Mouse (Mus musculus) E14TG2a.4 (cell line): ENCODE results near the gene Pja2.
"Not testable (repeated sequence)": the region's sequence is repeated elsewhere in the genome, so short reads cannot be mapped to it uniquely, and the experiment has no call there.

Source experiments
- H3K27me3 ChIP-seq: 2 replicates; pipeline ENCODE4 v1.6.1; 2014; ENCODE audit warnings: low read length, control low read depth; ENCODE audit not compliant: insufficient read depth
- H3K36me3 ChIP-seq: 2 replicates; pipeline ENCODE4 v1.6.1; 2014; ENCODE audit warnings: low read length, control low read depth; ENCODE audit not compliant: insufficient read depth
- H3K4me1 ChIP-seq: replicated peaks from 2 replicates; pipeline ENCODE4 v1.6.1; 2014; ENCODE audit warnings: low read depth, low read length, control low read depth
- H3K4me3 ChIP-seq: replicated peaks from 2 replicates; pipeline ENCODE4 v1.5.1; 2014; ENCODE audit warnings: mild to moderate bottlenecking, low read length
- H3K9me3 ChIP-seq: 2 replicates; pipeline ENCODE4 v1.6.1; 2014; ENCODE audit warnings: low read length, control low read depth
- CTCF ChIP-seq: conservative IDR thresholded peaks from 2 replicates; pipeline ENCODE4 v1.5.1; 2014; ENCODE audit warnings: low read length
- NANOG ChIP-seq: IDR thresholded peaks from 2 replicates; pipeline ENCODE4 v1.6.1; 2014; ENCODE audit warnings: borderline replicate concordance, low read length, mixed read lengths
- POU5F1 ChIP-seq: IDR thresholded peaks from 2 replicates; pipeline ENCODE4 v1.6.1; 2014; ENCODE audit warnings: low read length, borderline replicate concordance

Pja2 gene

DNA sequence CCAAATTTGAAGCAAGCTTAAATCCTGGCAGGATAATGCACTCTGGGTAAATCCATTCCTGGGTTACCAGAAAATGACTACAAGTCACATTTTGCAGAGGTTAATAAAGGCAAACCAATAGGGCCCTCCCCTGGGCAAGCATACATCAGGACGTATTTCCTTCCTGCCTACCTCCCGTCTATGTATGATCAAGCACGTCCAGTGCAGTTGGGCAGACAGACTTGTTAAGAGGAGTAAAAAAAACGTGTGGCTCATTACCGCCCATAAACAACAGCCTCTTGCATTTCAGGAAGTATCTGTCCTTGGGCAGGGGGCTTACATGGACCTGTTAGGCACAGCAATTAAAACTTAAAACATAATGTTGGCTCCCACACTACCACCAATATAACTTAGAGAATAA lies 8.0 kb upstream of the Pja2 start:
- Histone ChIP-seq H3K4me1 (no peaks in the 10 kb centered on the region), H3K27me3 (0 out of 2 replicates have a peak, but pooled peaks cover 3% of the 10 kb centered on the region), H3K9me3 (no peaks in the 10 kb centered on the region), H3K36me3 (no peaks in the 10 kb centered on the region), H3K4me3 (no peak overlapping the region)
- TF ChIP-seq NANOG: no peak
- no peak for TF ChIP-seq POU5F1
- no peak for TF ChIP-seq CTCF

DNA sequence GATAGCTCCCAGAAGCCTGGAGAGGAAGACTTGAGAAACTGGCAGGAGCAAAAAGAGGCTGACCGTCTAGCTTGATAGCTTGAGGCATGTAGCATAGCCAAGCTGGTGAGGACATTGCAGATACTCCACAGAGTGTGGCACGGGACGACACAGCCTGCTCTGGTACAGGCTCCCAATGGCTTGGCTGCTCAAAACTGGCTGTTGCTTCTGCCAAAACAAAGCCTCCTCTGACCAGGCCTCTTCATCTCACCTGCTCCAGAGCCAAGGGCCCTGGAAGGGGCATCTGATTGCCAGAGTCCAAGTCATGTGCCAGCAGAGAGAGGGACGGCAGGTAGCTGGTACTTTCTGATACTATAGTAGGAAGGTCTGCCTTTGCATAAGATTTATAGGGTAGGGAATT lies 5.5 kb upstream of the Pja2 start:
- Histone ChIP-seq H3K27me3 (0 out of 2 replicates have a peak, but pooled peaks cover 3% of the 10 kb centered on the region), H3K4me3 (no peak overlapping the region), H3K36me3 (no peaks in the 10 kb centered on the region), H3K4me1 (peaks cover 6% of the 10 kb centered on the region; the same call in 1 of the 2 replicates), H3K9me3 (no peaks in the 10 kb centered on the region)
- no peak for TF ChIP-seq POU5F1
- TF ChIP-seq CTCF: no peak
- TF ChIP-seq NANOG: no peak

DNA sequence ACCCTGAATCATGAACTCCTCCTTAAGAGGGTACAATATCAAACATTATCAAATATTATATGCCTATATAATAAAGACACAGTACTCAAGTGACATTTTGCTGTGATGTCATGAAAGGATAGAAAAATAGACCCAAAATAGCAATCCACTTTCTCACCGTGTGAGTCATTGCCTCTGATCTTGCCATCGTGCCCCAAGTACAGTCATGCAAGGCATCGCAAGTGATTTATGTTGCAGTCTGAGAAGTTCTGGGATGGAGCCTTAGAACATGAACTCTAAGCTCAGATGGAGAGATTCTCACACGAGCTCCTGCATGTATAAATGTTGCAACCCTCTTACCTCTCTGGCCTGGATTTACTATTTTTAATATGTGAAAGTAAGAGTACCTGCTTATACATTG lies 2.2 kb upstream of the Pja2 start:
- no peaks in the 10 kb centered on the region for H3K36me3 ChIP-seq
- no peak overlapping the region for H3K4me3 ChIP-seq
- TF ChIP-seq CTCF (no peak), POU5F1 (no peak), NANOG (no peak)

DNA sequence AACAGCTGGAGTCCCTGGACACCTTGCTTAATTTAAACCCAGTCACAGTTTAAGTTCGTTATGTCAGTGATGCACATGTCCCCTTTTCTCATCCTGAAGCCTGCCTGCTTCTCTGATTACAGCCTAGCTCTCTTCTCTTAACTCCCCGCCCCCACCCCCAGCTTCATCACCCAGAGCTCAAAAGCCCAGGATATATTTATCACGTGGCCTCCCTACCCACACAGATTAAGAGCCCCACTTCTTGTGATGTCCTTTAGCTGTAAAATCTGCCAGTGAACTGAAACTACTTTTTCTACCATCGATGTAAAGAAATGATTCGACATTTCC lies 1.0 kb upstream of the Pja2 start:
- Histone ChIP-seq H3K36me3 (no peaks in the 10 kb centered on the region), H3K4me3 (peak overlapping the region; percentile 94), H3K27me3 (0 out of 2 replicates have a peak, but pooled peaks cover 3% of the 10 kb centered on the region), H3K9me3 (no peaks in the 10 kb centered on the region), H3K4me1 (peaks cover 11% of the 10 kb centered on the region; the same call in 1 of the 2 replicates)
- no peak for TF ChIP-seq CTCF
- no peak for TF ChIP-seq NANOG
- no peak for TF ChIP-seq POU5F1

More for the DNA sequence above, 2.2 kb upstream of the Pja2 start:
- H3K27me3 ChIP-seq: 0 out of 2 replicates have a peak, but pooled peaks cover 3% of the 10 kb centered on the region
- H3K9me3 ChIP-seq: no peaks in the 10 kb centered on the region
- H3K4me1 ChIP-seq: peaks cover 11% of the 10 kb centered on the region; the same call in 1 of the 2 replicates

DNA sequence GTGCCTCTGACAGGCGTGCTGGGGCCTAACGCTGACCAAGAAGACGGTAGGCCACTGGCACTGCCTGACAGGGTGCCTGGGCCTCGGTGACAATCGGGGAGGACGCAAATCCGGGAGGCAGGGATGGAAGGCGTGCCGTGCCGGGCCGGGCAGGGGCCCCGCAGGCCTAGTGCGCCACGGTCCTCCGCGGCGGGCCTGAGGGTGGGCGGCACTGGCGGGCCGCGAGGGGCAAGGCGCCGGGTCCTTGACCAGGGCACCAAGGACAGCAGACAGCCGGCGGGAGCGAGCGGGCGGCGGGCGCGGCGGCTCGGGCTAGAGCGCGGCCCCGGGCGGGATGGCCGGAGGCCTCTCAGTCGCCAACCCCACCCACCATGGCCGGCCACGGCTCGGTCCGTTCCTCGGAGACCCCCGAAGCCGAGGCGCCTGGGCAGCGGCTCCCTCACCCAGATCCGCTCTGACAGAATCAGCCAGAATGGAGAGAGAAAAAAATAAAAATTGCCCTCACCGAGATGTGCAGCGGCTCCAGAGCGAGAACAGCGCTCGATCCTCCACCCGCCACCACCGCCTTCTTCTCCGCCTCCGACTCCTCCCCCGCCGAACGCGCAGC lies 322 bp downstream of the Pja2 start:
- no peaks in the 10 kb centered on the region for H3K36me3 ChIP-seq
- TF ChIP-seq CTCF (no peak), POU5F1 (no peak), NANOG (no peak)
- H3K9me3 ChIP-seq: no peaks in the 10 kb centered on the region
- H3K4me3 ChIP-seq: peak overlapping the region; percentile 94
- no peaks in the 10 kb centered on the region for H3K27me3 ChIP-seq
- peaks cover 11% of the 10 kb centered on the region; the same call in 1 of the 2 replicates for H3K4me1 ChIP-seq

DNA sequence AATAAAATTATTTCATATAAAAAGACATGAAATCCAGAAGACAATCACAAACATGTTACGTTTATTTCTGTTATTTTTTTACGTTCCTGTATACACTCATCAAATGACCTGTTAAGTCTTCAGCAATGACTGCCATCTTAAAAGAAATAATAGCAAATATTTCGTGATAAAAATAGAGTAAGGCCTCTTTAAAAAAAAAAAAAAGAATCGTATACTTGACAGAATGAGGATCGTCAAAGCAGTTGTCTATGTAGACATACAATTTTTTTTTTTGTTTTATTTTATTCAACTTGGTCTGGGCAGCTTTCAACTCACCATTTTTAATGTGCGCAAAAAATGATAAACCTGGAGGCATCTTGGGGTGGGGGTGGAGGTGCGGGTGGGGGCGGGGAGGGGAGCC lies 831 bp downstream of the Pja2 start:
- Histone ChIP-seq H3K27me3 (no peaks in the 10 kb centered on the region), H3K36me3 (no peaks in the 10 kb centered on the region), H3K9me3 (no peaks in the 10 kb centered on the region), H3K4me1 (peaks cover 11% of the 10 kb centered on the region; the same call in 1 of the 2 replicates), H3K4me3 (peak overlapping the region; percentile 94)
- TF ChIP-seq CTCF (no peak), POU5F1 (no peak), NANOG (no peak)

DNA sequence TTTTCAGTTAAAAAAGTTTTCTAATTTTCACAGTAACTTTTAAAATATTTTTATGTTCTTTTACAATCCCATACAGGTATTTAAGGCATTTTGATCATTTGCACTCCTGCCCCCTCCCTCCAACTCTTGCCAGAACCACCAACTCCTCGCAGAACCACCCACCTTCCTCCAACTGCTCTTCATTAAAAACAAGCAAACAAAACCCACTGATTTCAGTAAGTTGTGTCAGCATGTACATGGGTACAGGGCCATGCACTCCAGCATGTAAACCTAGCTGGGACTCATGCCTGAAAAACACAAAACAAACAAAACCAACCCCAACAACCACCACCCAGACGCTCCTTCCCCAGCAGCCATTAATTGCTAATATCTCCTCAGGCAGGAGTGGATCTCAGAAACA lies 7.2 kb downstream of the Pja2 start:
- no peaks in the 10 kb centered on the region for H3K9me3 ChIP-seq
- H3K27me3 ChIP-seq: no peaks in the 10 kb centered on the region
- no peaks in the 10 kb centered on the region for H3K4me1 ChIP-seq
- H3K36me3 ChIP-seq: no peaks in the 10 kb centered on the region
- H3K4me3 ChIP-seq: no peak overlapping the region
- TF ChIP-seq NANOG (no peak), CTCF (no peak), POU5F1 (no peak)

DNA sequence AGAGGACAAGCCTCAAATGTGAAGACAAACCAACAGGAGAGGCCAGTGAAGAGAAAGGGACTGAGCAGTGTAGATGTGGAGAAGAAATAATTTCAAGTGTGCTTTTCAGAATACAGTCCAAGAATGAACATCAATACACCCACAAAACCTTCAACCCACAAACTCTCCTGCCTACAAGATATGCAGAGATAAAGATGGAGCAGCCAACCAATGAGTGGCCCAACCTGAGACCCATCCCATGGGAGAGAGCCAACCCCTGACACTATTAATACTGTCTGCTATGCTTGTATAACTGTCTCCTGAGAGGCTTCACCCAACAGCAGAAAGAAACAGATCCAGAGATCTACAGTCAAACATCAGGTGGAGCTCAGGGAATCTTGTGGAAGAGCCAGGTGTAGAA lies 16.3 kb downstream of the Pja2 start:
- Histone ChIP-seq H3K9me3 (no peaks in the 10 kb centered on the region), H3K36me3 (peaks cover 7% of the 10 kb centered on the region), H3K4me3 (no peak overlapping the region), H3K27me3 (no peaks in the 10 kb centered on the region), H3K4me1 (peaks cover 4% of the 10 kb centered on the region)
- TF ChIP-seq CTCF (no peak), POU5F1 (no peak), NANOG (no peak)

DNA sequence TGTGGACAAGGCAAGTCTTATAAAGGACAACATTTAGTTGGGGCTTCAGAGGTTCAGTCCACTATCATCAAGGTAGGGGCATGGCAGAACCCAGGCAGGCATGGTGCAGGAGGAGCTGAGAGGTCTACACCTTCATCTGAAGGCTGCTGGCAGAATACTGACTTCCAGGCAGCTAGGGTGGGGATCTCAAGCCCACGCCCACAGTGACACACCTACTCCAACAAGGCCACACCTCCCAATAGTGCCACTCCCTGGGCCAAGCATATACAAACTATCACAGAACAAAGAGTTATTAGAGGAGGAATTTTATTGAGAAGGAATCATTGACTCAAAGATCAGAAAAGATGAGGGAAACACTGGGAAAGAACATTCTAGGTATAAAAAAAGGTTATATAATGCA lies 17.2 kb downstream of the Pja2 start:
- H3K4me1 ChIP-seq, H3K9me3 ChIP-seq, H3K36me3 ChIP-seq, H3K27me3 ChIP-seq, H3K4me3 ChIP-seq: not testable (repeated sequence)
